Mouse (Mus musculus) bone marrow macrophage, adult 2 months (primary cell): ENCODE results near the gene Diablo.

Experiments
- CTCF ChIP-seq: IDR thresholded peaks from 2 replicates; pipeline ENCODE4 v1.5.1; 2012; ENCODE audit warnings: low read depth, mild to moderate bottlenecking, low read length, moderate library complexity
- POLR2A ChIP-seq: IDR thresholded peaks from 2 replicates; pipeline ENCODE4 v1.6.1; 2012; ENCODE audit warnings: mild to moderate bottlenecking, low read depth, low read length, borderline replicate concordance

- TF ChIP-seq CTCF = no peak
- no peak for TF ChIP-seq POLR2A
Observed at GRCm38 (mm10) chr5:123521621-123522020, 2.4 kb downstream of the Diablo start.
